Mouse (Mus musculus) embryo, embryonic 10 days (tissue): ENCODE results near the gene Pdia4.
"Not testable (repeated sequence)": the region's sequence is repeated elsewhere in the genome, so short reads cannot be mapped to it uniquely, and the experiment has no call there.

ENCODE experiments used
- DNase-seq: peaks from one replicate; pipeline ENCODE4 v3.0.0-alpha.2; 2015; ENCODE audit warnings: low spot score

The Pdia4 gene

DNA sequence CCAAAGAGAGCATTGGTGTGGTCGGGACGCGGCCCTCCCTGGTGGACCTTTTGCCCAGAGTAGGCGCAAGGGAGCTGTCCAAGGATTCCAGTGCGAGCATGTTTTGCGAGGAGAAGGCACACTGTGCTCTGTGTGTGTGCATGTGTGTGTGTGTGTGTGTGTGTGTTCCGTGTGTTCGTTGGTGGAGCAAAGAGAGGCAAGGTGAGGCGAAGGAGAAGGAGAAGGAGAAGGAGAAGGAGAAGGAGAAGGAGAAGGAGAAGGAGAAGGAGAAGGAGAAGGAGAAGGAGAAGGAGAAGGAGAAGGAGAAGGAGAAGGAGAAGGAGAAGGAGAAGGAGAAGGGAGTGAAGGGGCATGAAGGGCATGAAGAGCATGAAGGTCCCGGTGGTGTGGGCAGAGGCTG is 50.5 kb downstream of the Pdia4 start:
- not testable (repeated sequence) for DNase-seq

DNA sequence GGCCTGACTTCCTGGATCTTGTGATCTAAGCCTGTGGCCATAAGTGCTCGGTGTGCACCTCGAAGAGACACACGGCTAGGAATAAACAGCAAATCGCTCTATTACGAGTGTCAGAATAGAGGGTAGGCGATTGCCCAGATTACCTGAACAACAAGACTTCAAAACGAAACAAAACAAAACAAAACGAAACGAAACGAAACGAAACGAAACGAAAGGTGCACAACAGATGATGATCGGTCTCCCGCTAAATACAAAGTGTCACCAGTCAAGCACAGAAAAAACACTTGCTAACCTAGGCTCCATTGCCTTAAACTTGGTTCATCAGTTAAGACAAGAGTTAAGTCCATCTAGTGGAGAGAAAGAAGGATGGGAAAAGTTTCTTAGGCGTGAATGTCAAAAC is 53.8 kb downstream of the Pdia4 start:
- DNase-seq: not testable (repeated sequence)

DNA sequence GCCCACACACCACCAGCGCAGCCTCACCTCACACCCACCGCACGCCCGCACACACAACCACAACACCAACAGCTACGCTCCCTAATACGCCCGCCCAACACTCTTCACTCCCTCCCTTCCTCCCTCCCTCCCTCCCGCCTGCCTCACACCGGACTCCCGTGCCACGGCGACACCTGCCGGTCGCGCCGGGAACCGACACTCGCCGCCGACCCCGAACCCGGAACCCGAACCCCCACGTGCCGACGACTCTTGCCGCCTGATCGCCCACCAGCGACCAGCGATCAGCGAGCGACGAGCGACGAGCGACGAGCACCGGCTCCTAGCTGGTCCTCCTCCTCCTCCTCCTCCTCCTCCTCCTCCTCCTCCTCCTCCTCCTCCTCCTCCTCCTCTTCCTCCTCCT is 55.4 kb downstream of the Pdia4 start:
- not testable (repeated sequence) for DNase-seq

DNA sequence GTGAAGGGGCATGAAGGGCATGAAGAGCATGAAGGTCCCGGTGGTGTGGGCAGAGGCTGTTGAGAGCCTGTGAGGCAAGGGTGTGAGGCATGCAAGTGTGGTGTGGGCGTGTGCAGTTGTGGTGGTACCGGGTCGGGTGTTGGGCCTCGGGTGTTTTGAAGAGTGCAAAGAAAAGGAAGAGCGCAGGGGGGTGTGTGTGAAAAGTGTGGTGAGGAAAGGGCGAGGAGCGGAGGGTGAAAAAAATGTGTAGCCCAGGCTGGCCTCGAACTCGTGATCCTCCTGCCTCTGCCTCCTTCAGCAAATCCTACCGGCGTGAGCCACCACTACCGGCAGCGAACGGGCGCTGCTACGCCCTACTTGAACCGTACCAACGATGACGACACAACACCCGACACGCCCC is 55.8 kb downstream of the Pdia4 start:
- DNase-seq: not testable (repeated sequence)

DNA sequence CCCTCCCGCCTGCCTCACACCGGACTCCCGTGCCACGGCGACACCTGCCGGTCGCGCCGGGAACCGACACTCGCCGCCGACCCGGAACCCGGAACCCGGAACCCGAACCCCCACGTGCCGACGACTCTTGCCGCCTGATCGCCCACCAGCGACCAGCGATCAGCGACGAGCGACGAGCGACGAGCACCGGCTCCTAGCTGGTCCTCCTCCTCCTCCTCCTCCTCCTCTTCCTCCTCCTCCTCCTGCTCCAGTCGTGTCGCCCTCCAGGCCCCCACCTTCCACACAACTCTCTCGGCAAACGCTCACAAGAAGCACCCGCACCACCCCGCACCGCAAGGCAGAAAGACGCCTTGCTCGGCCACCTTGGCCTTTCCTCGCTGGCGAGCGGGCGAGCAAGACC is 60.1 kb downstream of the Pdia4 start:
- not testable (repeated sequence) for DNase-seq

DNA sequence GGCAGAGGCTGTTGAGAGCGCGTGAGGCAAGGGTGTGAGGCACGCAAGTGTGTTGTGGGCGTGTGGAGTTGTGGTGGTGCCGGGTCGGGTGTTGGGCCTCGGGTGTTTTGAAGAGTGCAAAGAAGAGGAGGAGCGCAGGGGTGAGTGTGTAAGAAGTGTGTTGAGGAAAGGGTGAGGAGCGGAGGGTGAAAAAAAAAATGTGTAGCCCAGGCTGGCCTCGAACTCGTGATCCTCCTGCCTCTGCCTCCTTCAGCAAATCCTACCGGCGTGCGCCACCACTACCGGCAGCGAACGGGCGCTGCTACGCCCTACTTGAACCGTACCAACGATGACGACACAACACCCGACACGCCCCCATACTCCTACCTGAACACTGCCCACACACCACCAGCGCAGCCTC is 64.9 kb downstream of the Pdia4 start:
- not testable (repeated sequence) for DNase-seq

DNA sequence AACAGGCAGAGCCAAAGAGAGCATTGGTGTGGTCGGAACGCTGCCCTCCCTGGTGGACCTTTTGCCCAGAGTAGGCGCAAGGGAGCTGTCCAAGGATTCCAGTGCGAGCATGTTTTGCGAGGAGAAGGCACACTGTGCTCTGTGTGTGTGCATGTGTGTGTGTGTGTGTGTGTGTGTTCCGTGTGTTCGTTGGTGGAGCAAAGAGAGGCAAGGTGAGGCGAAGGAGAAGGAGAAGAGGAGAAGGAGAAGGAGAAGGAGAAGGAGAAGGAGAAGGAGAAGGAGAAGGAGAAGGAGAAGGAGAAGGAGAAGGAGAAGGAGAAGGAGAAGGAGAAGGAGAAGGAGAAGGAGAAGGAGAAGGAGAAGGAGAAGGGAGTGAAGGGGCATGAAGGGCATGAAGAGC is 65.3 kb downstream of the Pdia4 start:
- DNase-seq: not testable (repeated sequence)
